Mouse (Mus musculus): ENCODE measurements around the gene Psip1. TPM values are rescaled to one million over a fixed set of nuclear protein-coding genes. Genes with fewer than 3 reads are reported as not detected.
"Not testable (repeated sequence)": the region's sequence is repeated elsewhere in the genome, so short reads cannot be mapped to it uniquely, and the experiment has no call there.

The Psip1 gene
- polyA plus RNA-seq, 1 experiment, result 17.5 TPM

DNA sequence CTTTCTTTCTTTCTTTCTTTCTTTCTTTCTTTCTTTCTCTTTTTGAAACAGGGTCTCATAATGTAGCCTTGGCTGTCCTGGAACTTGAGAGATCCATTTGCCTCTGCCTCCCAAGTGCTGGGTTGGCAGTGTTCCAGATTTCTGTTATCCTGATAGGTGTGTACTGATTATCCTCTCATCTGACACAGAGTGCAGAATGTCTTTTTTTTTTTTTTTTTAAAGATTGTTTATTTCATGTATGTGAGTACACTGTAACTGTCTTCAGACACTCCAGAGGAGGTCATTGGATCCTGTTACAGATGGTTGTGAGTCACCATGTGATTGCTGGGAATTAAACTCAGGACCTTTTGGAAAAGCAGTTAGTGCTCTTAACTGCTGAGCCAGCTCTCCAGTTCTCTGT is 33.5 kb upstream of the Psip1 start:
- TF ChIP-seq POLR2A (IDR thresholded peaks at IDR 0.05; ENCODE audit: low read depth, low read length) (no peak), CTCF (IDR thresholded peaks at IDR 0.05; ENCODE audit: extremely low read depth, insufficient read depth, insufficient read length, insufficient replicate concordance) (no peak)
- H3K27ac ChIP-seq (ENCODE audit: insufficient read depth, low read length), result no peak overlapping the region
- H3K4me1 ChIP-seq (ENCODE audit: control insufficient read depth, insufficient read depth, insufficient read length), result no peaks in the 10 kb centered on the region
- H3K4me3 ChIP-seq (ENCODE audit: extremely low read depth, insufficient read depth, insufficient read length), result no peak overlapping the region
- H3K36me3 ChIP-seq (ENCODE audit: control insufficient read depth, insufficient read depth, low read length), result no peaks in the 10 kb centered on the region
- DNase-seq (ENCODE audit: low read depth in 1 of 2, low spot score in 2 of 2), result no peak
- no peaks in the 10 kb centered on the region for H3K27me3 ChIP-seq (ENCODE audit: control insufficient read depth, insufficient read depth, low read length)

- no peak overlapping the region for H3K27ac ChIP-seq (ENCODE audit: insufficient read depth, low read length)
- no peak for TF ChIP-seq CTCF (IDR thresholded peaks at IDR 0.05; ENCODE audit: extremely low read depth, insufficient read depth, insufficient read length, insufficient replicate concordance)
- TF ChIP-seq POLR2A (IDR thresholded peaks at IDR 0.05; ENCODE audit: low read depth, low read length), result no peak
- no peaks in the 10 kb centered on the region for H3K36me3 ChIP-seq (ENCODE audit: control insufficient read depth, insufficient read depth, low read length)
- H3K4me3 ChIP-seq (ENCODE audit: extremely low read depth, insufficient read depth, insufficient read length), result no peak overlapping the region
- no peak for DNase-seq (ENCODE audit: low read depth in 1 of 2, low spot score in 2 of 2)
- H3K4me1 ChIP-seq (ENCODE audit: control insufficient read depth, insufficient read depth, insufficient read length), result no peaks in the 10 kb centered on the region
- H3K27me3 ChIP-seq (ENCODE audit: control insufficient read depth, insufficient read depth, low read length), result no peaks in the 10 kb centered on the region
- 70% methylated on average over 2 of the region's 2 CpGs for WGBS
These were observed 32.9 kb upstream of the Psip1 start for GRCm38 (mm10) chr4:83519148-83519547.

GRCm38 (mm10) chr4:83516144-83516543 is 29.9 kb upstream of the Psip1 start:
- H3K36me3 ChIP-seq (ENCODE audit: control insufficient read depth, insufficient read depth, low read length); DNase-seq (ENCODE audit: low read depth in 1 of 2, low spot score in 2 of 2); H3K27ac ChIP-seq (ENCODE audit: insufficient read depth, low read length); H3K4me3 ChIP-seq (ENCODE audit: extremely low read depth, insufficient read depth, insufficient read length); H3K4me1 ChIP-seq (ENCODE audit: control insufficient read depth, insufficient read depth, insufficient read length); H3K27me3 ChIP-seq (ENCODE audit: control insufficient read depth, insufficient read depth, low read length): not testable (repeated sequence)
- WGBS, result 92% methylated on average over 5 of the region's 6 CpGs

- H3K36me3 ChIP-seq (ENCODE audit: control insufficient read depth, insufficient read depth, low read length), result no peaks in the 10 kb centered on the region
- WGBS, result 84% methylated on average over 10 of the region's 10 CpGs
These were observed 28.9 kb upstream of the Psip1 start for GRCm38 (mm10) chr4:83514976-83515669.

DNA sequence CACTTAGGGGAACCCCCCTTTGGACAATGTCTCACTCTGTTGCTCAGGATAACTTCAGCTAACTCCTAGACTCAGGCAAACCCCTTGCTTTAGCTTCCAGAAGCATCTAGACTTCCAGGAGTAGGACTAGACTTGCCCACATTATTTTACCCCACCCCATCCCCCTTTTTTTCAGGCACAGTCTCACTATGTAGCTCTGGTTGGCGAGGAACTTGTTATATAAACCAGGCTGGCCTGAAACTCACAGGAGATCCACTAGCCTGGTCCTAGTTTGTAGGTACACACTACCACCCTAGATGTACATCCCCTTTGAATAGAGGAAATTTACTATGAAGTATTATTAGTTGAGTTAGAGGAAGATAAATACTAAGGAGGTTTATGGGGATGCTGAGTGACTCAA is 27.9 kb upstream of the Psip1 start:
- no peak for DNase-seq (ENCODE audit: low read depth in 1 of 2, low spot score in 2 of 2)
- H3K4me3 ChIP-seq (ENCODE audit: extremely low read depth, insufficient read depth, insufficient read length), result no peak overlapping the region
- H3K36me3 ChIP-seq (ENCODE audit: control insufficient read depth, insufficient read depth, low read length), result no peaks in the 10 kb centered on the region
- no peaks in the 10 kb centered on the region for H3K4me1 ChIP-seq (ENCODE audit: control insufficient read depth, insufficient read depth, insufficient read length)
- H3K27ac ChIP-seq (ENCODE audit: insufficient read depth, low read length), result no peak overlapping the region
- no peaks in the 10 kb centered on the region for H3K27me3 ChIP-seq (ENCODE audit: control insufficient read depth, insufficient read depth, low read length)
- WGBS, result 73% methylated on average over 1 of the region's 1 CpGs
- TF ChIP-seq CTCF (IDR thresholded peaks at IDR 0.05; ENCODE audit: extremely low read depth, insufficient read depth, insufficient read length, insufficient replicate concordance), result no peak
- TF ChIP-seq POLR2A (IDR thresholded peaks at IDR 0.05; ENCODE audit: low read depth, low read length), result no peak

More at GRCm38 (mm10) chr4:83514976-83515669, 28.9 kb upstream of the Psip1 start:
- Histone ChIP-seq H3K27ac (ENCODE audit: insufficient read depth, low read length) (no peak overlapping the region), H3K4me1 (ENCODE audit: control insufficient read depth, insufficient read depth, insufficient read length) (no peaks in the 10 kb centered on the region), H3K27me3 (ENCODE audit: control insufficient read depth, insufficient read depth, low read length) (no peaks in the 10 kb centered on the region), H3K4me3 (ENCODE audit: extremely low read depth, insufficient read depth, insufficient read length) (no peak overlapping the region)
- no peak for DNase-seq (ENCODE audit: low read depth in 1 of 2, low spot score in 2 of 2)
- TF ChIP-seq POLR2A (IDR thresholded peaks at IDR 0.05; ENCODE audit: low read depth, low read length) (no peak), CTCF (IDR thresholded peaks at IDR 0.05; ENCODE audit: extremely low read depth, insufficient read depth, insufficient read length, insufficient replicate concordance) (no peak)

DNA sequence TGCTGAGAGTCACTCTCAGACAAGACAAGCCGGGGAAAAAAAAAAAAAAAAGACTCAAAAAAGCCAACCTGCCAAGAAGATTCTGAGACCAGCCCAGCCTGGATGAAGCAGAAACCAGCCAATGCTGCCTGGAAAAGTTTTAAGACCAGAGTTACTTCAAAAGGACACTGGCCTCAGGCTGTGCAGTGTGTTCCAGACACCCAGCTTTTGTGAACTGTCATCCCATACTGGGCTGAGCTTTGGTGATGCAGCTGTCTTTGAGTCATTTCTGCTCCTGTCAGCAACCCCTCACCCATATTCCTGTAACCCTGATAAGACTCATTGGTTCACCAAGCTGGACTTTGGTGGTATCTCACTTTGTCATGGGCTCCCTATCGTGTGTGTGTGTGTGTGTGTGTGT is 26.4 kb upstream of the Psip1 start:
- DNase-seq (ENCODE audit: low read depth in 1 of 2, low spot score in 2 of 2), result no peak
- no peaks in the 10 kb centered on the region for H3K27me3 ChIP-seq (ENCODE audit: control insufficient read depth, insufficient read depth, low read length)
- H3K4me3 ChIP-seq (ENCODE audit: extremely low read depth, insufficient read depth, insufficient read length), result no peak overlapping the region
- H3K36me3 ChIP-seq (ENCODE audit: control insufficient read depth, insufficient read depth, low read length), result no peaks in the 10 kb centered on the region
- no peak for TF ChIP-seq POLR2A (IDR thresholded peaks at IDR 0.05; ENCODE audit: low read depth, low read length)
- no peak for TF ChIP-seq CTCF (IDR thresholded peaks at IDR 0.05; ENCODE audit: extremely low read depth, insufficient read depth, insufficient read length, insufficient replicate concordance)
- H3K27ac ChIP-seq (ENCODE audit: insufficient read depth, low read length), result no peak overlapping the region
- H3K4me1 ChIP-seq (ENCODE audit: control insufficient read depth, insufficient read depth, insufficient read length), result no peaks in the 10 kb centered on the region
- WGBS, result 61% methylated on average over 2 of the region's 2 CpGs

DNA sequence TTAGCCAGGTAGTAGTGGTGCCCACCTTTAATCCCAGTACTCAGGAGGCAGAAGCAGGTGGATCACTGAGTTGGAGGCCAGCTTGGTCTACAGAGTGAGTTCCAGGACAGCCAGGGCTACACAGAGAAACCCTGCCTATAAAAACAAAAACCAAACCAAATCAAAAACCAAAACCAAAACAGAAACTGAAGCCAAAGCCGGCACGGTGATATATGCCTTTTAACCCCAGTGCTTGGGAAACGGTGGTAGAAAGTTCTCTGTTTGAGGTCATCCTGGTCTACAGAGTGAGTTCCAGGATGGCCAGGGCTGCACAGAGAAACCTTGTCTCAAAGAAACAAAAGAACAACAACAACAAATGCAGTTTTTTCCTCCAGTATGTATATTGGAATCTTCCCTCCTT is 26.0 kb upstream of the Psip1 start:
- WGBS, result 6% methylated on average over 3 of the region's 3 CpGs

More for the DNA sequence above, 26.0 kb upstream of the Psip1 start:
- no peaks in the 10 kb centered on the region for H3K27me3 ChIP-seq (ENCODE audit: control insufficient read depth, insufficient read depth, low read length)
- no peak overlapping the region for H3K4me3 ChIP-seq (ENCODE audit: extremely low read depth, insufficient read depth, insufficient read length)
- no peaks in the 10 kb centered on the region for H3K36me3 ChIP-seq (ENCODE audit: control insufficient read depth, insufficient read depth, low read length)
- no peak for TF ChIP-seq POLR2A (IDR thresholded peaks at IDR 0.05; ENCODE audit: low read depth, low read length)
- TF ChIP-seq CTCF (IDR thresholded peaks at IDR 0.05; ENCODE audit: extremely low read depth, insufficient read depth, insufficient read length, insufficient replicate concordance), result no peak
- no peak overlapping the region for H3K27ac ChIP-seq (ENCODE audit: insufficient read depth, low read length)
- no peaks in the 10 kb centered on the region for H3K4me1 ChIP-seq (ENCODE audit: control insufficient read depth, insufficient read depth, insufficient read length)
- no peak for DNase-seq (ENCODE audit: low read depth in 1 of 2, low spot score in 2 of 2)

Measured in spleen, adult 2 months (tissue).